Mouse (Mus musculus): Measurements from ENCODE around the gene Ttc9c. TPM values are rescaled to one million over a fixed set of nuclear protein-coding genes. Genes with fewer than 3 reads are reported as not detected.
A peak's percentile ranks its signal among the peaks of the same experiment; 100 is the strongest.
"Not testable (repeated sequence)": the region's sequence is repeated elsewhere in the genome, so short reads cannot be mapped to it uniquely, and the experiment has no call there.

Ttc9c gene
- polyA plus RNA-seq, 1 experiment from 2014 or later, result 47.0 TPM

- Histone ChIP-seq H3K4me3 (ENCODE audit: low read depth, low read length) (peak within 1 kb of the TSS; percentile 48), H3K36me3 (ENCODE audit: control insufficient read depth, insufficient read depth, low read length) (peaks cover 6% of the 10 kb centered on the region), H3K9me3 (ENCODE audit: control insufficient read depth, low read length) (no peaks in the 10 kb centered on the region), H3K4me1 (replicated peaks; ENCODE audit: control insufficient read depth, insufficient read depth, low read length) (peaks cover 6% of the 10 kb centered on the region; the same call in 1 of the 2 replicates), H3K27me3 (ENCODE audit: control insufficient read depth, insufficient read depth, low read length) (no peaks in the 10 kb centered on the region), H3K4me2 (replicated peaks; ENCODE audit: low read depth, low read length) (peak within 1 kb of the TSS; percentile 82), H3K9ac (ENCODE audit: low read depth, low read length) (peak within 1 kb of the TSS; percentile 76), H3K27ac (ENCODE audit: low read depth, low read length) (peak within 1 kb of the TSS; percentile 97)
- DNase-seq (ENCODE audit: low spot score), result peak; percentile 89
- WGBS, result under 1% methylated on average over 37 of the region's 38 CpGs
- peak; percentile 74 for ATAC-seq (ENCODE audit: low FRiP score)
Observed at GRCm38 (mm10) chr19:8837251-8837791, 18.2 kb upstream of the Ttc9c start, which contains the start of gene Bscl2. Gene Bscl2, plus strand, starts transcription at chr19:8837467.

GRCm38 (mm10) chr19:8836327-8836726 is 17.2 kb upstream of the Ttc9c start:
- not testable (repeated sequence) for H3K9ac ChIP-seq (ENCODE audit: low read depth, low read length); H3K27me3 ChIP-seq (ENCODE audit: control insufficient read depth, insufficient read depth, low read length); H3K4me2 ChIP-seq (replicated peaks; ENCODE audit: low read depth, low read length); H3K4me1 ChIP-seq (replicated peaks; ENCODE audit: control insufficient read depth, insufficient read depth, low read length); ATAC-seq (ENCODE audit: low FRiP score); DNase-seq (ENCODE audit: low spot score); H3K9me3 ChIP-seq (ENCODE audit: control insufficient read depth, low read length); H3K27ac ChIP-seq (ENCODE audit: low read depth, low read length); H3K36me3 ChIP-seq (ENCODE audit: control insufficient read depth, insufficient read depth, low read length); H3K4me3 ChIP-seq (ENCODE audit: low read depth, low read length)
- WGBS, result 97% methylated on average over 10 of the region's 10 CpGs

GRCm38 (mm10) chr19:8832971-8833370 is 13.8 kb upstream of the Ttc9c start:
- H3K36me3 ChIP-seq (ENCODE audit: control insufficient read depth, insufficient read depth, low read length), result peaks cover 22% of the 10 kb centered on the region
- WGBS, result 92% methylated on average over 4 of the region's 4 CpGs

GRCm38 (mm10) chr19:8831262-8831661 is 12.1 kb upstream of the Ttc9c start:
- Histone ChIP-seq H3K27me3 (ENCODE audit: control insufficient read depth, insufficient read depth, low read length) (no peaks in the 10 kb centered on the region), H3K27ac (ENCODE audit: low read depth, low read length) (no peak overlapping the region), H3K9me3 (ENCODE audit: control insufficient read depth, low read length) (no peaks in the 10 kb centered on the region), H3K4me2 (replicated peaks; ENCODE audit: low read depth, low read length) (no peak overlapping the region), H3K4me3 (ENCODE audit: low read depth, low read length) (no peak overlapping the region), H3K36me3 (ENCODE audit: control insufficient read depth, insufficient read depth, low read length) (peaks cover 31% of the 10 kb centered on the region), H3K9ac (ENCODE audit: low read depth, low read length) (no peak overlapping the region), H3K4me1 (replicated peaks; ENCODE audit: control insufficient read depth, insufficient read depth, low read length) (no peaks in the 10 kb centered on the region)
- ATAC-seq (ENCODE audit: low FRiP score) (no peak), DNase-seq (ENCODE audit: low spot score) (no peak)
- WGBS, result 89% methylated on average over 11 of the region's 11 CpGs

More at GRCm38 (mm10) chr19:8832971-8833370, 13.8 kb upstream of the Ttc9c start:
- Histone ChIP-seq H3K27me3 (ENCODE audit: control insufficient read depth, insufficient read depth, low read length) (no peaks in the 10 kb centered on the region), H3K4me2 (replicated peaks; ENCODE audit: low read depth, low read length) (no peak overlapping the region), H3K9ac (ENCODE audit: low read depth, low read length) (no peak overlapping the region), H3K4me3 (ENCODE audit: low read depth, low read length) (no peak overlapping the region), H3K9me3 (ENCODE audit: control insufficient read depth, low read length) (no peaks in the 10 kb centered on the region), H3K4me1 (replicated peaks; ENCODE audit: control insufficient read depth, insufficient read depth, low read length) (no peaks in the 10 kb centered on the region), H3K27ac (ENCODE audit: low read depth, low read length) (no peak overlapping the region)
- DNase-seq (ENCODE audit: low spot score) (no peak), ATAC-seq (ENCODE audit: low FRiP score) (no peak)

GRCm38 (mm10) chr19:8830664-8831063 is 11.5 kb upstream of the Ttc9c start:
- Histone ChIP-seq H3K9ac (ENCODE audit: low read depth, low read length) (no peak overlapping the region), H3K4me2 (replicated peaks; ENCODE audit: low read depth, low read length) (no peak overlapping the region), H3K36me3 (ENCODE audit: control insufficient read depth, insufficient read depth, low read length) (peaks cover 33% of the 10 kb centered on the region), H3K27me3 (ENCODE audit: control insufficient read depth, insufficient read depth, low read length) (no peaks in the 10 kb centered on the region), H3K9me3 (ENCODE audit: control insufficient read depth, low read length) (no peaks in the 10 kb centered on the region), H3K27ac (ENCODE audit: low read depth, low read length) (no peak overlapping the region), H3K4me3 (ENCODE audit: low read depth, low read length) (no peak overlapping the region), H3K4me1 (replicated peaks; ENCODE audit: control insufficient read depth, insufficient read depth, low read length) (no peaks in the 10 kb centered on the region)
- 93% methylated on average over 8 of the region's 8 CpGs for WGBS
- no peak for DNase-seq (ENCODE audit: low spot score)
- no peak for ATAC-seq (ENCODE audit: low FRiP score)

- Histone ChIP-seq H3K9ac (ENCODE audit: low read depth, low read length) (no peak within 1 kb of the TSS), H3K4me1 (replicated peaks; ENCODE audit: control insufficient read depth, insufficient read depth, low read length) (no peaks in the 10 kb centered on the region), H3K27ac (ENCODE audit: low read depth, low read length) (no peak within 1 kb of the TSS), H3K36me3 (ENCODE audit: control insufficient read depth, insufficient read depth, low read length) (peaks cover 31% of the 10 kb centered on the region), H3K27me3 (ENCODE audit: control insufficient read depth, insufficient read depth, low read length) (no peaks in the 10 kb centered on the region), H3K4me2 (replicated peaks; ENCODE audit: low read depth, low read length) (no peak within 1 kb of the TSS), H3K9me3 (ENCODE audit: control insufficient read depth, low read length) (no peaks in the 10 kb centered on the region), H3K4me3 (ENCODE audit: low read depth, low read length) (no peak within 1 kb of the TSS)
- no peak for ATAC-seq (ENCODE audit: low FRiP score)
- 90% methylated on average over 8 of the region's 8 CpGs for WGBS
- no peak for DNase-seq (ENCODE audit: low spot score)
Observed at GRCm38 (mm10) chr19:8829660-8830059, 10.5 kb upstream of the Ttc9c start, which contains the start of gene AC129217.1. Gene AC129217.1, plus strand, starts transcription at chr19:8829773.

GRCm38 (mm10) chr19:8822696-8823095 is 3.6 kb upstream of the Ttc9c start:
- no peaks in the 10 kb centered on the region for H3K27me3 ChIP-seq (ENCODE audit: control insufficient read depth, insufficient read depth, low read length)
- H3K27ac ChIP-seq (ENCODE audit: low read depth, low read length), result no peak overlapping the region
- no peaks in the 10 kb centered on the region for H3K9me3 ChIP-seq (ENCODE audit: control insufficient read depth, low read length)
- peaks cover 3% of the 10 kb centered on the region; the same call in 1 of the 2 replicates for H3K4me1 ChIP-seq (replicated peaks; ENCODE audit: control insufficient read depth, insufficient read depth, low read length)
- peak overlapping the region; percentile 77; the same call in 1 of the 2 replicates for H3K4me2 ChIP-seq (replicated peaks; ENCODE audit: low read depth, low read length)
- peak overlapping the region; percentile 1; the same call in 1 of the 2 replicates for H3K4me3 ChIP-seq (ENCODE audit: low read depth, low read length)
- ATAC-seq (ENCODE audit: low FRiP score), result no peak
- 0 out of 2 replicates have a peak, but pooled peaks cover 8% of the 10 kb centered on the region for H3K36me3 ChIP-seq (ENCODE audit: control insufficient read depth, insufficient read depth, low read length)
- no peak for DNase-seq (ENCODE audit: low spot score)
- H3K9ac ChIP-seq (ENCODE audit: low read depth, low read length), result no peak overlapping the region
- WGBS, result 77% methylated on average over 8 of the region's 8 CpGs

GRCm38 (mm10) chr19:8821146-8821545 is 2.0 kb upstream of the Ttc9c start:
- ATAC-seq (ENCODE audit: low FRiP score), result no peak
- DNase-seq (ENCODE audit: low spot score), result no peak
- peak overlapping the region; percentile 98 for H3K9ac ChIP-seq (ENCODE audit: low read depth, low read length)
- WGBS, result 2% methylated on average over 7 of the region's 7 CpGs
- H3K4me3 ChIP-seq (ENCODE audit: low read depth, low read length), result peak overlapping the region; percentile 99
- H3K4me1 ChIP-seq (replicated peaks; ENCODE audit: control insufficient read depth, insufficient read depth, low read length), result peaks cover 9% of the 10 kb centered on the region
- H3K9me3 ChIP-seq (ENCODE audit: control insufficient read depth, low read length), result no peaks in the 10 kb centered on the region
- peak overlapping the region; percentile 77 for H3K4me2 ChIP-seq (replicated peaks; ENCODE audit: low read depth, low read length)
- 0 out of 2 replicates have a peak, but pooled peaks cover 4% of the 10 kb centered on the region for H3K36me3 ChIP-seq (ENCODE audit: control insufficient read depth, insufficient read depth, low read length)
- no peaks in the 10 kb centered on the region for H3K27me3 ChIP-seq (ENCODE audit: control insufficient read depth, insufficient read depth, low read length)
- H3K27ac ChIP-seq (ENCODE audit: low read depth, low read length), result 0 out of 2 replicates have a peak overlapping the region, but pooled peaks have one; percentile 98

GRCm38 (mm10) chr19:8820424-8820956 is 1.4 kb upstream of the Ttc9c start:
- no peaks in the 10 kb centered on the region for H3K9me3 ChIP-seq (ENCODE audit: control insufficient read depth, low read length)
- H3K36me3 ChIP-seq (ENCODE audit: control insufficient read depth, insufficient read depth, low read length), result 0 out of 2 replicates have a peak, but pooled peaks cover 3% of the 10 kb centered on the region
- peak overlapping the region; percentile 98 for H3K27ac ChIP-seq (ENCODE audit: low read depth, low read length)
- peak; percentile 30 for ATAC-seq (ENCODE audit: low FRiP score)
- H3K4me1 ChIP-seq (replicated peaks; ENCODE audit: control insufficient read depth, insufficient read depth, low read length), result peaks cover 9% of the 10 kb centered on the region
- no peaks in the 10 kb centered on the region for H3K27me3 ChIP-seq (ENCODE audit: control insufficient read depth, insufficient read depth, low read length)
- peak overlapping the region; percentile 99 for H3K4me3 ChIP-seq (ENCODE audit: low read depth, low read length)
- peak overlapping the region; percentile 77 for H3K4me2 ChIP-seq (replicated peaks; ENCODE audit: low read depth, low read length)
- peak overlapping the region; percentile 98 for H3K9ac ChIP-seq (ENCODE audit: low read depth, low read length)
- WGBS, result 0% methylated on average over 48 of the region's 48 CpGs
- peak; percentile 39 for DNase-seq (ENCODE audit: low spot score)

Data from hindbrain, embryonic 11.5 days (tissue).